Mouse (Mus musculus): ENCODE data around the gene Fbxl4. TPM values are rescaled to one million over a fixed set of nuclear protein-coding genes. Genes with fewer than 3 reads are reported as not detected.

Fbxl4 gene
- polyA plus RNA-seq, 3 experiments from 2014 or later: 7.9 to 17.9 (median 17.7) TPM

DNA sequence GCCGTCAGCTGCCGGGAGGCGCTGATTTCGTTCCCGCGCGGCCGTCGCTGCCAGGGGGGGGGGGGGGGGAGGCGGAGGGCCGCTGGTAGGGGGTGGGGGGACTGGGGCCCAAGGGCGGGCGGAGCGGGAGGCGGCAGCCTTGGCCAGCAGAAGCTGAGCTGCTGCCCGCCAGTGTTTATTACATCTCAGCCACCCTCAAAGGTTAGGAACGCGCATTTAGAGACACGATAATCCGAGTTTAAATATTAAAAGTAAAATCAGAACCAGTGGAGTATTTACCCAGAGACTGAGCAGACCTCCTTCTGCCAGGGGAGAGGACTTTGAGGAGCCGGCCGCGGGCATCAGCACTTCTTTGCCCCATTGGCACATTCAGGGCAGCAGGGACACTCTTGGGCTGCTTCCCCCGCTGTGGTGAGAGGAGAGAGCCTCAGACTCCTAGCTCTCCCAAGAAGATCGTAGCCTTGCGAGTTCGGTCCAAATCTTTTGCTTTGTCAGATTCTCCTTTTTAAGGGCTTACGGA lies 120.4 kb downstream of the Fbxl4 start:
- no peak for ATAC-seq

- ATAC-seq: no peak
Measured at GRCm38 (mm10) chr4:22478488-22479367, 121.4 kb downstream of the Fbxl4 start.

- no peak for ATAC-seq
Measured at GRCm38 (mm10) chr4:22479368-22480090, 122.2 kb downstream of the Fbxl4 start.

GRCm38 (mm10) chr4:22480091-22480857 lies 122.9 kb downstream of the Fbxl4 start:
- ATAC-seq: no peak

- ATAC-seq: no peak
Measured at GRCm38 (mm10) chr4:22480858-22481205, 123.5 kb downstream of the Fbxl4 start.

DNA sequence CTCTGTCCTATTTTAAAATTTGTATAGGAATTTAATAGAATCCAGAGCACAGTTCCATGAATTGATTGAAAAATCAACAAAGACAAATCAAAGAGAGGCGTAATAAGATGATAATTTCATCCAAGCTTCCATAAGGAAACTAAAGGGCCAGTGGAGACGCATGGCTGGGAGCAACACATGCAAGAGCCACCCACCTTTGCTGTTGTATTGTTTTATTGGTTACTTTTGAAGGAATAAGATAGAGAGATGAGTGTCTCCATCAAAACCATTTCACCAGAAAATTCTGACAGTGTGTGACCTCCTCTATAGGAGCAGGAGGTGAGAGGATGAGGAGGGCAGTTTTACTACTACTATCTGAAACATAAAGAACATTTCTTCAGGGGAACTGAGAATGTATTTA lies 124.8 kb downstream of the Fbxl4 start:
- no peak for ATAC-seq

DNA sequence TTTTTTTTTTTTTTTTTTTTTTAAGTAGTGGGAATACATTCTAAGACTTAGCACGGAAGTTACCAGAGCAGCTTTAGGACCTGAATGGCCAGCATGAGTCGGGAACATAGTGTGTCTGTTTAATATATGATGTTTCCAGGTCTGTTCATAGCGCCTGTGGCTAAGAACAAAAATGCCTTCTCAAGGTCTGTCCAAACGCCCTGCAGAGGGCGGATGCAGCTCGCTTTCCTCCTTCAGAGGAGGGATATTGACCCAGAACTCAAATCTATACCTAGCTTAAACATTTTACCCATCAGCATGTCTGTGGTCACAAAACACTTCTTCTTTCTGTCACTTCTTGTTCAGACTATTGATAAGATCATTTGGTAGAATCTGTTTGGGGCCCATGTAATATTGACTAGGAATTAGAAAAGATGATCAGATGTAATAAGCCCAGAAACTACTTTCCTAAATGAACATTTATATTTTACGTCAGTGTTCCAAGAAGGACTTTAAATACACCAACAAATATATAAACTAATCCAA lies 125.5 kb downstream of the Fbxl4 start:
- ATAC-seq: no peak

GRCm38 (mm10) chr4:22483548-22483947 lies 126.2 kb downstream of the Fbxl4 start:
- no peak for ATAC-seq

Other genes starting within 250 kb of the Fbxl4 start
- under 1 TPM in 2 of 3 experiments, not detected in 1; 0.05 to 0.09 TPM for gene Pou3f2, start 130.8 kb downstream of the Fbxl4 start, polyA plus RNA-seq (2017; shearing (Covaris generic))

Measured in inflammation-experienced regulatory T-cells, adult 6 months (primary cell).